Mouse (Mus musculus) gastrocnemius, adult 8-10 months (tissue): ENCODE measurements around the gene Heatr6. TPM values are rescaled to one million over a fixed set of nuclear protein-coding genes. Genes with fewer than 3 reads are reported as not detected.

Source experiments
- DNase-seq, 2 experiments: peaks; one replicate each; pipeline ENCODE4 v3.0.0; 2022; ENCODE audit warnings: low spot score in 2 of 2
- total RNA-seq, 4 experiments: library from RNA; stranded (reverse); gene quantifications; 2 replicates each; pipeline ENCODE4 v1.2.4; 2022

The Heatr6 gene
- total RNA-seq, 4 experiments from 2014 or later: 8.2 to 9.1 (median 8.6) TPM

DNA sequence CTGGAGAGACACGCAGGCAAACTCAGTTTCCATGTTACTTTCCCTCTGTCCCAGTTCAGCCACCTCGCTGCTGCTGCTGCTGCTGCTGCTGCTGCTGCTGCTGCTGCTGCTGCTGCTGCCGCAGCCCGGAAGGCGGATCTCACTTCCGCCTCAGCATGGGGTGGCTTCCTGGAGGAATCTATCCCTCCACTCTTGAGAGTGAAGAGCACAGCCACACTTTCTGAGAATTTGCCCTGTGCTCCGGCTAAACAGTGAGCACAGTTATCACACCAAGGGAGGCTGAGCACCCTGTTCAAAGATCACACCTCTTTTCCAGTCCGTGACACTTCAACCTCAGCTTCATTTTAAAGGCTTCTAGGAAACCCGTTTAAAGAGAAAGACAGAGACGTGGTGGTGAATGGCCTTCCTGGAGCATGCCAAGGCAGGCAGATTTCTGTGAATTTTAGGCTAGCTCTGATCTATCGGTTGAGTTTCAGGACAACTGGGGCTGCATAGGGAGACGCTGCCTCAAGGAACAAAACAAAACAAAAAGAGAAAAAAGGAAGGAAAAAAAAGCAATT lies 46.5 kb downstream of the Heatr6 start:
- no peak for DNase-seq

DNA sequence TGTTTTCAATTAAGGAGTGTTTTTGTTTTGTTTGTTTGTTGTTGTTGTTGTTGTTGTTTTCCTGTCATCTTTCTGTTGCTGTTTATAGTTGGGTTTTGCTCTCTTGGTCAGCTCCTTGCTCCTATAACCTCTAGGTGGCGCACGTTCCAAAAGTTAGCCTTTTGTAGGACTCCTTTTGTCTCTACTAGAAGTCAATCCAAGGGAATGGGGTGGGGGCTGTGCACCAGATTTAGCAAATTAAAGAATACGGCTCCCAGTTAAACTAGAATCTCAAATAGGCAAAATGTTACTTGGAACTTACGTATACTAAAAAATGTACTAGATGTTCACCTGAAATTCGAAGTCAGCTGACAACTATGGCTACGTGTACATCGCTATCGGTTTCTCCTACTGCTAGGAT lies 48.7 kb downstream of the Heatr6 start:
- no peak for DNase-seq

DNA sequence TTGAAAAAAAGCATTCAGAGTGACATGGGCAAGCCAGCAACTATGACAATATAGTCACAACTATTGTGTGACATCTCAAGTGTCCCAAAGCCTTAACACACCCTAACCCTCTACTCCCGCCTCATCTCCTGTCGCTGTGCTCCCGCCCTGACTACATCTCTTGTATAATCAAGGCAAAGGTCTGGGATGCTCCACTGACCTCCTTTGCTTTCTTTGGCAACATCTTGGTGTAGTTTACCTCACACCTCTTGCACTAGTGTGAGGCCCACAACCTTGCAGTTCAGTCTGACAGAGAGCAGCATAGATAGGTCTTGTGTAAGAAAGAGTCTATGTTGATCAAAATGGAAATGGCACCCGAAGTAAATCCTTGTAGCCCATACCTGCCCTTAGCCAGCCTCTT lies 49.1 kb downstream of the Heatr6 start:
- no peak for DNase-seq

DNA sequence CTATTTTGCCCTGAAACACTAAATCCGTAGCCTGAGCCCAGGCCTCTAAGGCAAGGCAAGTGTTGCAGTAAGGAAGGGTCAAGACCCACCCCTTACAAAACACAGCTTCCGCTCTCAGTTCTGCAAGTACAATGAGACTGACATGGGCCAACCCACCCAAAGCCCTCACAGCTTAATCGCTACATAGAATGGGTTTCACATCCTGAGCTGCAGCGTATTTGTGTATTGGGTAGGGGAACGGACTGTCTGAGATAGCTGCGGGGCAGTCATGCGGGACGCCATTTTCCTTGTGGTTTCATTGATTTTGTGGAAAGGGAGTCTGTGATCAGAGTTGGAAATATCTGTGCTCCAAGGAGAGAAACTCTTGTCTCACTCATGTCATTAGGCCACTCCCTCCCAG lies 56.9 kb downstream of the Heatr6 start:
- DNase-seq: no peak

DNA sequence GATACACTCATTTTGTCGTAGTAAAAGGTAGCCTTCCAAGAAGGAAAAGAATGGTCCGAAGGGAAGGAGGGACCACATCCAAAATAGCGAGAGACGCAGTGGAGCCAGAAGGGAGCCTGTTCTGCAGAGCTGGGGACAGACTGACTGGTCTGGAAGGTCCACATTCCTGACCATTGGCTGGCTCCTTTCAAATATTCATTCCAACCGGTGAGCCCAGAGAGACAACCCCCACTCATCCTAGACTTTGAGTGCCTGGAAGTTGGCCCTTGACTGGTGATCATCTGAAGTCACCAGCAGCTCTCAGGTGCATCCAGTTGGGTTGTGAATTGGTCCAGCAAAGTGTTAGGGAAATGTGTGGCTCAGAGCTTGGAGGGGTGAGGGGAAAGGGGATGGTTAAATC lies 61.7 kb downstream of the Heatr6 start:
- no peak for DNase-seq

DNA sequence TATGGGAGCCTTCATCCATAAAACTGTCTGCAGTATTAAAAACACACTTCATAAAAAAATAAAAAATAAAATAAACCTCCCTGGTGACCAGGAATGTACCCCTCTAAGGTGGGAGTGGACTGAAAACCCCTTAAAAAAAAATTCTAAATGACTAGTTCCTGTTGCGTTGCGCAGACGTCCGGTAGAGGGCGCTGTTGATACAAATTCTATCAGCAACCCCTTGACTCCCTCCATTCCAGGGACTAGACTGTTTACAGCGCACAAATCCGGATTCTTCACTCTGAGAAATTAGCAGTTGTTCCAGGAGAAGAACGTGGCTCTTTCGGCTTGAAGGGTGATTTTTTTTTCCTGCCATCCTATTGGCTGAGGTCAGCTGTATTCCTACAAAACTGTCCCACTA lies 62.1 kb downstream of the Heatr6 start:
- peak in 1 of 2 experiments; percentile 19 for DNase-seq

DNA sequence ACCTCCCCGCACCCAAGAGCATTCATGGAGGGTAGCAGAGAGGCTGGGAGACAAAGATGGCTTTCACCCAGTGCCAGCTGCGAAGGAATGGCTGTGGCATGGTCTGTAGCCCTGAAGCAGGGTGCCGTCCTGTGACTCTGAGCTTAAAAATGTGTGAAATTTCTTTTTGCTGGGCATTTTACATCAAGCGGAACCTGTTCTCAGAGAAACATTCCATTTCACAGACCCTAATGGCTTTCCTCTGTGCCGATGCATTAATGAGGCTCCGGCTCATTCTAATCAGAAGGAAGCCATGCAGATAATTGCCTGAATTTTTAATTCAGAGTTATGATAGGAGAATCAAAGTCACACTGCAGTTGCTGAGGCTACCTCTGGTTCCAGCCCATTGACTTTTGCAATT lies 63.6 kb downstream of the Heatr6 start:
- DNase-seq: no peak

DNA sequence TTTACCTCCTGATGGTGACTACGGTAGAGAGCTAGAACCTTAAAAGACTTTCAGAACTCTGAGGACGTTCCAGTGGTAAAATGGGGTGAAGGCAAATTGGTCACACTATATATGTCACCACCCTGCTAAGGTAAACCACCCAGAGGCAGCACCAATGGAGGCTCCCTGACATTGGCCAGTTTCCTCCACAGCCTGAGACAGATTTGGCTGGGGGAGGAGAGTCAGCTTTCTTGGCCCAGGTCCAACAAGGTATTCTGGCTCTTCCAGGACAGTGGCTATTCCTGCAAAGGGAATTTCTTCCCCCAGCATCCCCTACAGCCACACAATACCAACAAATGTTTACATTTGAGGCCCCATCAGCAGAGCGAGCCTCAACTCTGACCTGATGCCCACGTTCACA lies 64.5 kb downstream of the Heatr6 start:
- DNase-seq: no peak

DNA sequence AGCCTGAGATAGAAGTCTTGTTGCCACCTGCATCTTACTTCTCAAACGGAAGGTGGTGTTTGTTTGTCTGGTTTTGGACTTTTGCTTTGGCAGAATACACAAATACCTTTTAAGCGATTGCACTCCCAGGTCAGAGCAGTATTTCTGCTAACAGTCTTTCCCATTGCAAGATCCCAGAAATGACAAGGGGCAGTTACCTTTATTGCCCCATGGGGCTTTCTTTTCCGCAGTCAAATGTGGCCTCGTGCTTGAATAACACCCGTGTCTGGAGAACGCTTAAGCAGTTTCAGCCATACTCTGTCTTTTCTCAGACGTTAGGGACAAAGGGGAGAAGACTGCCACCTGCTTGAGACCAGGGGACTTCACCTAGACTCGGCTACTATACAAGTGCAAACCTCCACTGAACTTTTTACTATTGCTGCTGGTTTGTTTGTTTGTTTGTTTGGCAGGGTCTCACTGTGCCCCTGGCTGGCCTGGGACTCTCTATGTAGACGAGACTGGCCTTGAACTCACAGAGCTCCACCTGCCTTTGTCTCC lies 65.2 kb downstream of the Heatr6 start:
- no peak for DNase-seq

DNA sequence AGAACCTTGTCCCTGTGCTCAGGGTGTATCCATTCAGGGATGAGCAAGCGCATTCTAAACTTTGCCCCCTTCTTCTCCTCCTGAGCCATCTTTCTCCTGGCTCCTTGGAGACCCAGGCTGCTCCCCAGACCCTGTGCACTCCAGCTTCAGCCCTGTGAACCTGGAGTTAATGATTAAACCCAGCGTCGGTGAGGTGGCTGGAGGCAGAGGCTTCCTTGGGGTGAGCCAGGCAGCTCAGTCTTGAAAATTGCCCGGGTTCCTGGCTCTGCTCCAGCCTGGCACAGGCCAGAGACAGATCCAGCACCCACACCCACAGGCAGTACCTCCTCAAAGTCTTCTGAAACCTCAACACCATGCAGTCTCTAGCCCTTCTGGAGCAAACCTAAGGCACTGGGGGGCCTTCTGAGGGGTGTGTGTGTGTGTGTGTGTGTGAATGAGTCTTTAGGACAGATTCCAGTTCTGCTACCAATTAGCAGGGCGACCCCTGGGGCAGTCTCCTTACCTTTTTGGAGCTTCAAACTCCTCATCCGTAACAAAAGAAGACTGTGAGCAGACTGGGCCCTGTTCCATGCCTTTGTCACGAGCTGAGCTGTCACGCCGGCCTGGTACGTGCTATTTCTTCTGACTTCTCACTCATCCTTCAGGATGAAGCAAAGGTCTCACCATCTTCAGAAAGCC lies 66.4 kb downstream of the Heatr6 start:
- DNase-seq: no peak

DNA sequence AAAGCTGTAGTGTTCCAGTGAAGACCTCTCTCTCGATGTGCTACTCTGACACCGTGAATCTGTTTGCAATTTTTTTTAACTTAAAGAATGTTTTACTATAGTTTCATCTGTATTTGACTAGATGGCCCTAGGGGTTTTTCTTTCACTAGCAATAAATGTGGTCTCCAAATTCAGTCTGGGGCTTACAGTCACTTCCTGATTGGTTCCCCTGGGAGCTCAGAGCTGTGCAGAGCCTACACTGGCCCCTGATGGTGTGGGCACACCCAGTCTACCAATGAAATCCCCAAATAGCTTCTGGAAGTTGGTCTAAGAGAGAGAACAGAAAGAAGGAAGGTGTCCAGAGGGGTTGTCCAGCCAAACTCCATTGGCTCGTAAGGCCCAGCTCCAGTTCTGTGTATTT lies 72.6 kb downstream of the Heatr6 start:
- DNase-seq: no peak

DNA sequence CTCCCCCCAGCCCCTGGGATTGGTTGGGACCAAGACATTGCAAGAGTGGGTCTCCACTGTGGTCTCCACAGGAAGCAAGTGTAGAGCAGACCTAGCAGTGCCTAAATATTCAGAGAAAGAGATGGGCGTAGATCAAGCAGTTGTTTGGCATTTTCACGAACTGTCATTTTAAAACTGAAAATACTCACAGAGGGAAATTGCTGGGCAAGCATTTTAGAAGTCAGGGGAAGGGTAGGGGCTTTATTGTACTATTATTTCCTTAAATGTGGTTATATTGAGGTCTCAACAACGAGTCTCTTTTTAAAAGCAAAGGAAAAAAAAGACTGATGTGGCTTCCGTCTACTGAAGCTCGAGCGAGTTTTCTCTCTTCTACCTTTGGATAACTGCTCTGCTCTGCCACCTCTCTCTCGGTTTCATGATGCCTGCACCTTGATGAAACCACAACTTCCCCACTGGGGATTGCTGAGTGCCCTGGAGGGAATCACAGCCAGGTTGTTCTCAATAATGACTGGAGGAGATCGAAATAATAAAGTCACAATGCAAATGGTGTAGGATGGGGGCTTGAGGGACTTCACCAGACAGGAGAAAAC lies 75.2 kb downstream of the Heatr6 start:
- DNase-seq: no peak

DNA sequence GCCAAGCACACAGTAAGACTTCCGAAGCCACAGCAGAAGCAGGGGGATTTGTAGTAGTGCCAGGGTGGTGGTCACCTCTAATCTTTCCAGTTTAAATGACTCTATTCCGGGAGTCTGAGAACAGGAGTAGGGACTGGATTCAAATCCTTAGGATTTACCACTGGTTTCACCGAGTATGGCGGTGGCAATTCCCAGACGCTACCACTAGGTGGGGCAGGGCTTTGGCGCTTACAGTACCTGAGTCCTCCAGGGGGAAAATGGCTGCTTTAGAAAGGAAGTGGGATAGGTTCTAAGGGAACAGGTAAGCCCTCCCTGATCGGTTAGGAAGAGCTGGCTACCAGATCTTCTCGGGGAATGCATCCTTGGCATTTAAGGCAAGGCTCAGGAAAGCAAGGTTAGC lies 78.9 kb downstream of the Heatr6 start:
- DNase-seq: no peak

Other genes starting within 250 kb of the Heatr6 start
- not detected for gene Heatr9, start 231.5 kb upstream of the Heatr6 start, total RNA-seq
- not detected for gene Ccl5, start 223.2 kb upstream of the Heatr6 start, total RNA-seq
- gene Ccl9, start 175.1 kb upstream of the Heatr6 start, total RNA-seq: 1 to 10 TPM in 3 of 4 experiments, under 1 TPM in 1; 0.07 to 2.7 (median 1.4) TPM
- gene Ccl6, start 160.6 kb upstream of the Heatr6 start, total RNA-seq: 1 to 10 TPM in 3 of 4 experiments, under 1 TPM in 1; 0.73 to 4.7 (median 2.2) TPM
- not detected for gene Rpl9-ps1, start 108.1 kb upstream of the Heatr6 start, total RNA-seq
- gene Ccl3, start 104.3 kb upstream of the Heatr6 start, total RNA-seq: not detected
- not detected for gene Ccl4, start 91.1 kb upstream of the Heatr6 start, total RNA-seq
- gene Wfdc17, start 49.7 kb upstream of the Heatr6 start, total RNA-seq: 1 to 10 TPM in 1 of 4 experiments, not detected in 3; 1.2 TPM
- not detected for gene Wfdc18, start 44.7 kb upstream of the Heatr6 start, total RNA-seq
- gene Wfdc21, start 6.8 kb upstream of the Heatr6 start, total RNA-seq: under 1 TPM in 1 of 4 experiments, not detected in 3; 0.79 TPM
- not detected for gene Hnf1b, start 96.4 kb downstream of the Heatr6 start, total RNA-seq
- gene Ddx52, start 188.4 kb downstream of the Heatr6 start, total RNA-seq: 10 to 100 TPM in 3 of 4 experiments, 1 to 10 TPM in 1; 9.8 to 12.4 (median 11.0) TPM
- 10 to 100 TPM; 41.1 to 51.1 (median 44.1) TPM for gene Synrg, start 210.7 kb downstream of the Heatr6 start, total RNA-seq